Mouse (Mus musculus): ENCODE data around the gene Tk1. TPM values are rescaled to one million over a fixed set of nuclear protein-coding genes. Genes with fewer than 3 reads are reported as not detected.

Tk1 gene
- polyA plus RNA-seq, 1 experiment: 1.2 TPM

DNA sequence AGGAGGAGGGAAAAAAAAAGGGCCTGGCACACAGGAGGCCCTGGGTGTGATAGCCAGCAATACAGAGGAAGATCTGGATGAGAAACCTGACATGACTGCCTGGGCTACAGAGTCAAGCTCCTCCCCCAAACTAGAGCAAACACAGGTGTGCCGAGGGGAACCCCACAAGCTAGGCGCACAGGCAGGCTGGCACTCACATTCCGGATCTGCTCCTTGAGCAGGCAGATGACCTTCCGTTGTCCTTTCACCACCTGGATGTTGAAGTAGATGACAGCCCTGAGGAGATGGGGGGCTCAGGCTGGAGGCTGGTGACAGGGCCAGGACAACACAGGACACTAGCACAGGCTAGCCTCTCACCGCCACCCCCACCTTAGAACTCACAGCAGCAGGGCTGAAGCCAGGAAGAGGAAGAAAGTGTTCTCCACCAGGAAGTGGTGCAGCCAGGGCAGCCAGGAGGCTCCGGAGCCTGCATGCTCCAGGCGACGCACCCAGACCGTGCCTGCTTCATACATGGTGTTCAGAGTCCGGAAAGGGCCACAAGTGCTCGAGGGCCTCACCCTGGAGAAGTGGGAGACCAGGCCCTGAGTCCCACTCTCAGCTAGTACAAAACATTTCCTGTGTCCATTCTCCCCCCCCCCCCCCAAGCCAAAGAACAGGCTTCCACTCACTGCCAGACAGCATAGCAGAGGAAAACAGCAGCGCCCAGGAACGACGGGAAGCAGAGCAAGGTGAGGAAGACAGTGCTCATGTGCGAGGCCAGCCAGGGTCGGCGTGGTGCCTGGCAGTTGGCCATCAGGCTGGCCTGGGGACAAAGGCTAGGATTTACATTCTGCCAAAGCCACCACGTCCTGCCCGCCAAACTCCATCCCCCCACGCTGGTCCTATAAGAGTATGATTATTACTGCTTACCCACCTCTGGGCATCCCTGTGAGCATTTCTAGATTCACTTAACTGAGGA lies 56.9 kb downstream of the Tk1 start:
- peak in 1 of 2 experiments; percentile 47 for DNase-seq
- Histone ChIP-seq H3K4me1 (ENCODE audit: control insufficient read depth, insufficient read depth, low read length) (no peaks in the 10 kb centered on the region; the same call in 1 of the 2 replicates), H3K27me3 (ENCODE audit: control insufficient read depth, insufficient read depth, low read length) (no peaks in the 10 kb centered on the region), H3K27ac (ENCODE audit: insufficient read depth, low read length) (no peak overlapping the region), H3K4me3 (replicated peaks; ENCODE audit: insufficient read depth, low read depth, low read length) (no peak overlapping the region)
- 36% methylated on average over 20 of the region's 20 CpGs for whole genome bisulfite sequencing
- TF ChIP-seq CTCF (IDR thresholded peaks at IDR 0.05; ENCODE audit: borderline replicate concordance, insufficient read depth, low read depth, low read length) (no peak), POLR2A (IDR thresholded peaks at IDR 0.05; ENCODE audit: borderline replicate concordance, insufficient read depth, low read length) (no peak)

- Histone ChIP-seq H3K4me3 (replicated peaks; ENCODE audit: insufficient read depth, low read depth, low read length) (no peak overlapping the region), H3K27me3 (ENCODE audit: control insufficient read depth, insufficient read depth, low read length) (no peaks in the 10 kb centered on the region), H3K4me1 (ENCODE audit: control insufficient read depth, insufficient read depth, low read length) (no peaks in the 10 kb centered on the region; the same call in 1 of the 2 replicates), H3K27ac (ENCODE audit: insufficient read depth, low read length) (no peak overlapping the region)
- DNase-seq: no peak
- 87% methylated on average over 3 of the region's 3 CpGs for WGBS
- TF ChIP-seq POLR2A (IDR thresholded peaks at IDR 0.05; ENCODE audit: borderline replicate concordance, insufficient read depth, low read length) (no peak), CTCF (IDR thresholded peaks at IDR 0.05; ENCODE audit: borderline replicate concordance, insufficient read depth, low read depth, low read length) (no peak)
Measured at GRCm38 (mm10) chr11:117766275-117766674, 59.6 kb downstream of the Tk1 start.

Other genes starting within 250 kb of the Tk1 start
- 43.8 and 52.1 TPM in 2 replicates for gene Tnrc6c, start 171.8 kb downstream of the Tk1 start, polyA plus RNA-seq (2012; rRNA removed)
- gene Tmc8, start 44.0 kb downstream of the Tk1 start, polyA plus RNA-seq (2012; rRNA removed): 0.17 and 0.29 TPM in 2 replicates
- gene Tmc6, start 43.9 kb downstream of the Tk1 start, polyA plus RNA-seq (2012; rRNA removed): 10.9 and 13.7 TPM in 2 replicates
- 0.16 TPM in 1 of 2 replicates, not detected in the other for gene 6030468B19Rik, start 28.4 kb downstream of the Tk1 start, polyA plus RNA-seq (2012; rRNA removed)
- gene Gm20708, start 16.4 kb downstream of the Tk1 start, polyA plus RNA-seq (2012; rRNA removed): 0.78 and 0.93 TPM in 2 replicates
- gene Syngr2, start 16.4 kb downstream of the Tk1 start, polyA plus RNA-seq (2012; rRNA removed): 14.0 and 14.7 TPM in 2 replicates
- gene Afmid, start 168 bp downstream of the Tk1 start, polyA plus RNA-seq (2012; rRNA removed): 3.4 and 3.8 TPM in 2 replicates
- 0.86 and 1.2 TPM in 2 replicates for gene Birc5, start 23.2 kb upstream of the Tk1 start, polyA plus RNA-seq (2012; rRNA removed)
- 0.10 and 0.16 TPM in 2 replicates for gene Tmem235, start 34.7 kb upstream of the Tk1 start, polyA plus RNA-seq (2012; rRNA removed)
- 11.5 and 12.4 TPM in 2 replicates for gene Tha1, start 47.4 kb upstream of the Tk1 start, polyA plus RNA-seq (2012; rRNA removed)
- 1.6 and 2.1 TPM in 2 replicates for gene Socs3, start 144.0 kb upstream of the Tk1 start, polyA plus RNA-seq (2012; rRNA removed)
- 70.5 and 76.5 TPM in 2 replicates for gene Pgs1, start 160.2 kb upstream of the Tk1 start, polyA plus RNA-seq (2012; rRNA removed)

Data from cerebellum, adult 2 months (tissue).